Mouse (Mus musculus): Measurements from ENCODE around the gene Gm6904. TPM values are rescaled to one million over a fixed set of nuclear protein-coding genes. Genes with fewer than 3 reads are reported as not detected.
A peak's percentile ranks its signal among the peaks of the same experiment; 100 is the strongest.
"Not testable (repeated sequence)": the region's sequence is repeated elsewhere in the genome, so short reads cannot be mapped to it uniquely, and the experiment has no call there.

The Gm6904 gene
- under 1 TPM in 1 of 4 experiments, not detected in 3; 0.81 TPM for total RNA-seq (2022)

DNA sequence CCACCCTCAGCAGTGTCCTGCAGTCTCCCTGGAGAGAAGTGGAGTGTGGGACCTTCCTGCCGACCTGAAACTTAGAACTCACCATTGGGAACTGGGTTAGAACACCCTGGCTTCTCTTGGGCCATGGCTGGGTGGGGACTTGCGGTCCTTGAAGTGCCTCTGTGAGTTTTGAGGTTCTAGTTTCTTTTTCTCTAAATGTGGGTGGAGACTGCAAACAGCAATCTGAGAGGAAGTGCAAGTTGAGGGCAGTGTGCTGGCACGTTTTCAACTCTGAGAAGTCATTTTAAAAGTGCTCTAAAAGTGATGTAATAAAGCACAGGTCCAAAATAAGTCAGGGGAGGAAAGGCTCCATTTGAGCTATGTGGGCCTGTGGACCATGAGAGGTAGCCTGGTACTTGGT, at the start of gene Gm6904:
Gm6904 (minus strand) TSS at position 161 of the 400 bp plus-strand sequence.
- DNase-seq (ENCODE audit: low spot score in 2 of 2), result no peak

DNA sequence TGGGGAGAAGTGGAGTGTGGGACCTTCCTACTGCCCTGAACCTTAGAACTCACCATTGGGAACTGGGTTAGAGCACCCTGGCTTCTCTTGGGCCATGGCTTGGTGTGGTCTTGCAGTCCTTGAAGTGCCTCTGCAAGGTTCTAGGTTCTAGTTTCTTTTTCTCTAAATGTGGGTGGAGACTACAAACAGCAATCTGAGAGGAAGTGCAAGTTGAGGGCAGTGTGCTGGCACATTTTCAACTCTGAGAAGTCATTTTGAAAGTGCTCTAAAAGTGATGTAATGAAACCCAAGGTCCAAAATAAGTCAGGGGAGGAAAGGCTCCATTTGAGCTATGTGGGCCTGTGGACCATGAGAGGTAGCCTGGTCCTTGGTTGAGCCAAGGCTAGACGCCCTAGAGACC, 37.4 kb upstream of the Gm6904 start, which contains the start of gene Phf11a:
Phf11a (minus strand) TSS at position 132 of the 400 bp plus-strand sequence.
- DNase-seq (ENCODE audit: low spot score in 2 of 2), result not testable (repeated sequence)

DNA sequence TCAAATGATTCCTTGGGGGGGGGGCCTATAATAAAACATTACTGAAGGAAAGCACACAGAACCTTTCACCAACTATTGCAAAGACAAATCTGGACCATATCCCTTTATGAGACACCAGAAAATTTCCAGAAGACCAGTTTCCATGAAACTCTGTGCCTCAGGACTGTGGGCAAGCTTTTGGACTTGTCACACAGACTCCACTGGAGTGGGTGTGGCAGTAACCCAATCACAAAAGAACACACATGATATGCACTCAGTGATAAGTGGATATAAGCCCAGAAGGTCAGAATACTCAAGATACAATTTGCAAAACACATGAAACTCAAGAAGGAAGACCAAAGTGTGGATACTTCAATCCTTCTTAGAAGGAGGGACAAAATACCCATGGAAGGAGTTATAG, 31.8 kb upstream of the Gm6904 start:
- DNase-seq (ENCODE audit: low spot score in 2 of 2), result not testable (repeated sequence)

DNA sequence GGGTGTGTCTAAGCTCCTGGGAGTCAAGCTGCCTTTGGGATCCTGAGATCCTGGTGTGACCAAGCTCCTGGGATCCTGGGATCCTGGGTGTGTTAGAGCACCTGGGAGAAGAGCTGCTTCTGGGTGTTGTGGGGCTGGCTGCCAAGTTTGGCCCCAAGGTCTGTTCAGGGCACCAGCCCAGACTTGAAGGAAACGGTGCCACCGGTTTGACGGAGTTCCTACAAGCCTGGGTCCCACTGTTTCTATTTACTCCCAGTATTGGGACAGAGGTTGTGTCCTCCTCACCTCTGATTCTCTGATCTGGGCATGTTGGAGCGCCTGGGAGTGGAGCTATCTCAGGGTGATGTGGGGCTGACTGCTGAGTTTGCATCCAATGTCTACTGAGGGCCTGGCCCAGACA, 14.9 kb upstream of the Gm6904 start:
- not testable (repeated sequence) for DNase-seq (ENCODE audit: low spot score in 2 of 2)

DNA sequence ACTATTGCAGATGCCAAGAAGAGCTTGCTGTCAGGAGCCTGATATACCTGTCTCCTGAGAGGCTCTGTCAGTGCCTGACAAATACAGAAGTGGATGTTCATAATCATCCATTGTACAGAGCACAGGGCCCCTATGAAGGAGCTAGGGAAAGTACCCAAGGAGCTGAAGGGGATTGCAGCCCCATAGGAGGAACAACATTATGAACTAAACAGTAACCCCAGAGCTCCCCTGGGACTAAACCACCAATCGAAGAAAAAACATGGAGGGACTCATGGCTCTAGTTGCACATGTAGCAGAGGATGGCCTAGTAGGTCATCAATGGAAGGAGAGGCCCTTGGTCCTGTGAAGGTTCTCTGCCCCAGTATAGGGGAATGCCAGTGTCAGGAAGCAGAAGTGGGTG, 4.2 kb downstream of the Gm6904 start:
- not testable (repeated sequence) for DNase-seq (ENCODE audit: low spot score in 2 of 2)

DNA sequence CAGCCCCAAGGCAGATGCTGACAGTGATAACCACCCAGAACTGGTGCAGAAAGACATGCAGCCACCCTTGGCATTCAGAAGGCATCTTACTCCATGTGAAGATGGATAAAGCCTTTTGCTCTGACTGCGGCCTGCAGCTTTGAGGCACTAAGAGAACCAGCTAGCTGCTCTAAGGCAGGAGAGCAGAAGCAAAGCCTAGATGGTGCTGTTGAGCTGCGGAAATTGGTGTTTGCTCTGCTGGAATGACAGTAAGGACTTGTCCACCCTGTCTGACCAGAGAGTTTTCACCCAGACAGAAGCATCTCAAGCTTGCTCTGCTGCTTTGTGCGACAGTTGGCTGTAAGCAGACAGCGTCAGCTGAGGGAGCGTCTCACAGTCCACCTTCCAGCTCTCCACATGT, 9.7 kb downstream of the Gm6904 start:
- DNase-seq (ENCODE audit: low spot score in 2 of 2), result not testable (repeated sequence)

DNA sequence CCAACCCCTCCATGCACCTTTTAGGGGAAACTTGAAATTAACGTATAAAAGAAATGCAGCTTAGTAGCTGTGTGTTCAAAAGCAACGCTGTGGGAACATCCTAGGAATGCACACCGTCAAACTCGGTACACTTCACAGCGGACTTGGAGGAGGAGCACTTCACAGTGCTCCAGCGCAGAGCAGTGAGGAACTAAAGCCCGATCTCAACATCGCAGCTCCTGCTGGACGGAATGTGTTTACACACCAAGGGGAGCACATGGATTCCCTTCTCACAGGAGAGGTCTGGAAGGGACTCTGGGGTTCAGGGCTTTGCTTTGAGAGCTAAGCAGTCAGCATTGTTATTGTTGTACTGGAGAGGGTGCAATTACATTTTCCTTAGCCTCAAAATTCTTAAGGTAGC, 26.4 kb downstream of the Gm6904 start:
- DNase-seq (ENCODE audit: low spot score in 2 of 2), result no peak

DNA sequence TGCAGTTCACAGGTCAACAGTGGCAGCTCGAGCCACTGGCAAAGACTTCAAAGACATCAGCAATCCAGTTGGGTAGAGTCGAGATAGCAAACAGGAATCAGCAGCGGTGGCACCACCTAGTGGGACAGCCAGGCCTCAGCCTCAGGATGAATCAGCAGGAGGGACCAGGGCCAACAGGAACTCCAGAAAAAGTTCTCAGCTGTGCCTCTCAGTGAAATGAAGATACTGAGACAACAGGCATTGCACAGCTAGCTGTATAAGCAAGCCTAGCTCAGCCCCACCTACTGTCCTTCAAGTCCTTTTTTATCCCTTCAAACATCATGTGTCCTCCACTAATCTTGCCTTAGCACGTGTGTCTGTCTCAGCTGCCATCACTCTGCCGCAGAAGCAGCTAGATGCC, 28.0 kb downstream of the Gm6904 start:
- no peak for DNase-seq (ENCODE audit: low spot score in 2 of 2)

DNA sequence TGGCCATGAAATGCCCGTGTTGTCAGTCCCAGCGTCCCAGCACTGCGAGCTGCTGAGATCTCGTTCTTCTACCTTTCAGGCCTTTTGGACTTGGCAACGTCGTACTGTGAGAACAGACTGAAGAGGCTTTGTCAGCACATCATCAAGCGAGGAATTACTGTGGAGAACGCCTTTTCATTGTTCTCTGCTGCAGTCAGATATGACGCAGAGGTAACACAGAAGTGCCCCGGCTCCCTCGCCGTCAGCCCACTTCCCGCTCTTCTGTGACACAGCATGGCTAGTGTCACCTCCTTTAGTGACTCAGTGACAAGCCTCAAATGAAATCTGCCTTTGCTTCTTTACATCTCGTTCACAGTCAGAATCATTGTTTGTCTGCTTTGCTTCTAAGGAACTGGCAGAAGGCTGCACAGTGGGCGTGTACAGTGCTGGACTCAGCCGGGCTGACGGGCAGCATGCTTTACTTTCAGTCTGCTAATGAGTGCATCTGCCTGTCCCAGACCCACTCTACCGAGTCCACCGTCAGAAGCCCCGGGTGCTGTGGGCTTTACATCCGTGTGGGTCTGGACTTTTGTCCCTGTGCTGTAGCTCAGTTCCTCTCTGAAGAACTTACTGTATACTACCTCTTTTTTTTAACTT, 29.6 kb downstream of the Gm6904 start:
- DNase-seq (ENCODE audit: low spot score in 2 of 2), result peak in 1 of 2 experiments; percentile 27

DNA sequence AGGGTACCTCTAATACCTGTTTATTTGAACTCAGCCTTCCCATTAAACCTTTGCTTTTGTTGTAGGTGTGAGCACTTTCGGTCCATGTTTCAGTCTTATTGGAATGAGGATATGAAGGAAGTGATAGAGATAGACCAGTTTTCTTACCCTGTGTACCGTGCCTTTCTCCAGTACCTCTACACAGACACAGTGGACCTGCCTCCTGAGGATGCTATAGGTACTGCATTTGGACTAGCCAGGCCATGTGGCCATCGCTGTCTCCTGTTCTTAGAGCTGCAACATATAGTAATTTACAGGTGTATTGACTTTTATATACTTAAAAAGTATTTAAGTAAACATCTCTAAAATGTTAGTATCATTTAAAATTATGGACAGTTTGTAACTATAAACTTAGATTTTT, 30.2 kb downstream of the Gm6904 start:
- DNase-seq (ENCODE audit: low spot score in 2 of 2), result no peak

DNA sequence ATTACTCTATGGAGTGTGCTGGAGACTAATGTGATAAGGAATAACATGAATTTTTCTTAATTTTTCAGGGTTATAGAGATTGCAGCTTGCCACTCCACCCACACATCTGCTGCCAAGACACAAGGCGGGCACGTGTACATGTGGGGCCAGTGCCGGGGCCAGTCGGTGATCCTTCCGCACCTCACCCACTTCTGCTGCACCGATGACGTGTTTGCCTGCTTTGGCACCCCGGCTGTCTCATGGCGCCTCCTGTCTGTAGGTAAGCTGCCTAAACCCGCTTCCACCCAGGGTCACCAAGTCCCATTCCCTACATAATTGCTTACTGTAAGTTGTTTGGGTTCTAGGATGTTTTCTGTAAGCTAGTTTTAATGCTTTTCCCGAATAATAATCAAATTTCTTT, 33.8 kb downstream of the Gm6904 start:
- DNase-seq (ENCODE audit: low spot score in 2 of 2), result no peak

DNA sequence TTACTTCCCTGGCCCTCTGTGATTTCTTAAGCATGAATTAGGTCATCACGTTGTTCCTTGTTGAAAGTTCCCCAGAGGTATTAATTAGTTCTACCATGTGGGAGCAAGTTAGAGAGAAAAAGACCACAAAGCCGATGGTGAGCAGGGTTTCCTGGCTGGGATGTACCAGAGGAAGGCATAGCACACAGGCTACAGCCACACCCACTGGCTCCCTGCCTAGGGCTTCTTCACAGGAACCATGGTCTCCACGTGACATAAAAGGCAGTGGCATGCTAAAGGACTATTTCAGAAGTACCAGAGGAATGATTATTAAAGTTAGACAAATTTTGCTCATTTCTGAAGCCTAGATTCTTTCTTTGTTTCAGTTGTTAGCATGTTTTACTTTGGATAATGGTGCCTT, 40.8 kb downstream of the Gm6904 start:
- no peak for DNase-seq (ENCODE audit: low spot score in 2 of 2)

DNA sequence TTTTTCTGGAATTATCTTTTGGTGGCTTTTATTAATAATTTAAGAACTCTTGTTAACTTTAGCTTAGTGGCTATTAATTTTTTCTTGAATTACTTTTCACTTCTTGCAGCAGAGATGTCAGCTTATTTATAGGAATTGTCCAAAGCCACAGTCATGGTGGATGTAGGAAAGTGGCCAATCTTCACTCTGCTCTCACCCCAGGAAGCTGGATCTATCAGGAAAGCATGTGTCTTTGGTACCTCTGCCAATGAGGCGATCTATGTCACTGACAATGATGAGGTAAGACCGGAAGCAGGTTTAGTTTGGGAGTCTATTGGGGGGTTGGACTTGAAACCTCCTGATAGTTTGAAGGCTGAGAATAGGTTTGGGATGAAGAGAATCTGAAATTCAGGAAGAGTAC, 50.2 kb downstream of the Gm6904 start:
- DNase-seq (ENCODE audit: low spot score in 2 of 2), result no peak

DNA sequence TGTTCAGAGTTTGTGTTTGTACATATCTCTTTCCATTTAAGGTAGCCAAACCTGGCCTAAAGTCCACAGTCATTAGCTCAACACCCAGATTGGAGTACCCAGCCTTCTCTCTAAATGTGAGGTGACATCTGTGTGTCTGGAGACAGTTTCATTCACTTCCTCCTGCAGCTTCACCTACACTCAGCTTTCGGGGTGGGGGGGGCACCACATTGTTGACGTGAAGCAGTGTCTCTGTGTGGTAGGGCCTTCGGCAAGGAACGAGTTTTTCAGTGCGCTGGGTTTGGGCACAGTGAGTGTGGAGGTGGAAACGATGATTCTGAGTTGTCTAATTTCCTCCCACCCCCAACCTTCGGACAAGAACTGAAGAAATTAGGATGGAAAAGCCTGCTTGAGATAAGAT, 51.0 kb downstream of the Gm6904 start:
- DNase-seq (ENCODE audit: low spot score in 2 of 2), result no peak

DNA sequence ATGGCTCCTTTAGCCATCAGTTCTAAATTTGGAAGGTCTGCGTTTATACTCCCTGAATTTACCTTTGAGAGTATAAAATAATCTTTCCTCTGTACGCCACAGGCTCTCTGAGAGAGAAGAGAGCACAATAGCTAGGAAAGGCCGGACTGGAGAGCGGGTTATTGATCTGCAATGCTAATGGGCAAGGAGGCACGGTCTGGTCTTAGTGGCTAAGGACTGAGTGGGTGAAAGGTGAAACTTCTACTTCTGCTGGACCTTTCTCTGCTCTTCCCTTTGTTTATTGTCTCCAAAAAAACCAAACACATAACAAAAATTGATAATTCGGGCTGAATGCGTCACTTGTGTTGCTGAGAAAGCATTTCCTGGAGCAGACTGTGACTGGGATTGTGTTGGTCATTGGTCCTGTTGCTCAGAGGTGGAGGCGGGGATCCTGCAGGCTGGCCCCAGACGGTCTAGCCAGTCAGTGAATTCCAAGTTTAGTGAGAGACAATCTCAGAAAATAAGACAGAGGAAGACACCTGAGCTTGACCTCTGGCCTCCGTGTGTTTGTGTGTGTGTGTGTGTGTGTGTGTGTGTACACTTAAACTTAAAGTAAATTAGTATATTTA, 53.9 kb downstream of the Gm6904 start:
- DNase-seq (ENCODE audit: low spot score in 2 of 2), result no peak

DNA sequence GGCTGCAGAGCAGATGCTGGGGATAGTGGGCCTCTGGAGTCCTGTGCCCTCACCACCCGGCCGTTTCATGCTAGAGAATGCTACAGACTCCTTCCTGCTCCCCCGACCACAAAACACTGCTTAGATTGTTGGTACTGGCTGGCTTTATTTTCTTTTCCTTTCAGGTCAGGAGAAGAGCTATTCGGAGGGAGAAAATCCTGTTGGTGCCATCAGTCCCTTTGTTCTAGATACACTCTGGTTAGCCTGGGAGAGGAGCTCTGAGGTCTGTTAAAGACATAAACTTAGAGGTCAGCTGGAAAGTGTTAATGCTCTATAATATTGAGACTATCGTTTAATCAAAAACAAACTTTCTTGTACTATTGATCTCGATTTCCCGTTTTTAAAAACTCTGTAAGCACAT, 54.6 kb downstream of the Gm6904 start:
- no peak for DNase-seq (ENCODE audit: low spot score in 2 of 2)

DNA sequence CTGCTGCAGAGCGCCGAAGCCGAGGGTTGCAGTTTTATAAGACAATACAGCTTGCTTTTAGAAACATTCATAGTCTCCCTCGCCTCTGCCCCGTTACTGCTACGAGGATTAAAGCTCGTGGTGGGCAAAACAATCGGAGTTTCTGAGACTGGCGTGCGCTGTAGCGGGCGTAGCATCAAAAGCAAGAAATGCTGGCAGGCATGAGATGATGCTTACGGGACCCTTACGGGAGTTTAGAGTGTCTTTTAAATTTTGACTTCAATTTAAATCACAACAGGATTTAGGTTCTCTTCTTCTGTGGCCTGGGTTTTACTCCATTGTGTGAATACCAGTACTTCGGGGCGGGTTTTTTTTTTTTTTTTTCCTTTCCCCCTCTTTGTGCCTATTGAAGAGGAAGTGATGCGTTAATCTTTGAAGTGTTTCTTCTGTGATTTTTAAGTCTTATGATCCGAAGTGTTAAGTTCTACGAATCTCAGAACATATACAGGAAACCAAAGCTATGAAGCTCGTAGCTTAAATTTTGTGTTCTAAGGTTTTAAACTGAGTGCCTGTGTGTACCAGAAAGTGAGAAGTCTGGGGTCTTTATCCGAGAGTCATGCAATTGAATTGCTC, 58.3 kb downstream of the Gm6904 start:
- DNase-seq (ENCODE audit: low spot score in 2 of 2), result no peak

DNA sequence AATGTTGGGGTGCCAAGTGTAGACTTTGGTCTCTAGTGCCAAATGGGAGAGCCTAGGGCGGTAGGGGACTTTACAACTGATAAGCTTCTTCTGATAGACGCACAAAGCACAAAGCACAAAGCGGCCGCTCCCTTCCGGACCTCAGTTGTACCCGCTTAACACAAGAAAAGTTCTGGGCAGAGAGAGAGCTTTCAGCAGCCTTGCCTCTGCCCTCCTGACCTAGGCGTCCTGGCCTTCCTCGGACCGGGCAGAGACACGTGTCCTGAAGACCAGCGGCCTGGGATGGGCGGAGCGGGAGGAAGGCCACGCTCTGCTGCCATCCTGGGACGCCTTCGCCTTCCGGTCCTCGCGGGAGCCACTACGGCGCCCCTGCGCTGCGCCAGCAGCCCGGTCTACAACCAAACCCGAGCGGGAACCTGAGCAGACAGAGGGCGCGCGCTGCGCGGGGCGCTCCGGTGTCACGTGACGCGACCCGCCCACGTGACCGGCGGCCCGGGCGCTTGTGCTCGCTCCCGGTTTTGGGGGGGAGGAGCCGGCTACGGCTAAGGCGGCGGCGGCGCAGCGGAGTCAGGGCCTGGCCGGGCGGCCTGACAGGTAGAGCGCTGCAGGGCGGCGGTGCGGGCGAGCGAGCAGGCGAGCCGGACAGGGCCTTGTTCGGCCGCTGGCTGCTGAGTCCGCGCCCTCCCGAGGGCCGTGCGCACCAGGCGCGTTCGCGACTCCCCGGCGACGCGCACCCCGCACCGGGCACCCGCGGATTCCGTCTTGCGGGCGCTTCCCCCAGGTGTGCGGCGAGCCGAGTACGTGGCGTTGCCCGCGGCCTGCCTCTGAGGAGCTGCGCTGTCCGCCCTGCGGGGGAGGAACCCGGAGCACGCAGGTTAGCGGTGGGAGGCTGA, 59.1 kb downstream of the Gm6904 start, which contains the start of gene Rcbtb1:
Rcbtb1 (plus strand) TSS at position 499 of the 893 bp plus-strand sequence.
- peak; percentile 87 to 90 for DNase-seq (ENCODE audit: low spot score in 2 of 2)

Measured in left cerebral cortex, adult 8-10 months (tissue).